Mouse (Mus musculus) brain, embryonic 14.5 days (tissue): ENCODE measurements at regions not wholly inside any gene's neighbourhood (a gene's known extent, or its start where the extent isn't known, plus 50 kb on each side); places are given as distances from the start of the nearest gene placed in this dataset.

Experiments used
- CTCF ChIP-seq: fragments of 200-500 bp; IDR thresholded peaks from 2 replicates; pipeline ENCODE4 v1.5.1; 2012; ENCODE audit warnings: inconsistent platforms, mild to moderate bottlenecking, moderate library complexity, borderline replicate concordance; ENCODE audit not compliant: insufficient read depth, insufficient read length; ENCODE audit errors: extremely low read depth
- POLR2A ChIP-seq: fragments of 200-500 bp; IDR thresholded peaks from 2 replicates; pipeline ENCODE4 v1.6.1; 2012; ENCODE audit warnings: mild to moderate bottlenecking, inconsistent platforms, borderline replicate concordance; ENCODE audit not compliant: poor library complexity, insufficient read depth, insufficient read length, severe bottlenecking; ENCODE audit errors: extremely low read depth

GRCm38 (mm10) chr5:133143679-133144078 is 600.5 kb upstream of the Auts2 start:
- no peak for TF ChIP-seq CTCF
- TF ChIP-seq POLR2A, result no peak
